In genomic region chr2:128747433-128748028, GRCm38 (mm10) we compare ENCODE assay signal across 11 mouse cellular contexts. TPM values are rescaled to one million over a fixed set of nuclear protein-coding genes. Genes with fewer than 3 reads are reported as not detected.
DNase-seq lines count a peak whose midpoint lies in the region; ATAC-seq and TF ChIP-seq lines count a peak whose summit lies in the region.
"Had no signal": no experiment of that assay in that cellular context is flagged by ENCODE, and none has a peak within 500 bp of the region (broad histone marks: within the 10 kb centered on the region; RNA-seq: fewer than 3 reads in every experiment).

No protein-coding gene starts in this region.

- H3K9me3 ChIP-seq in kidney, embryonic 16.5 days (ENCODE audit: low read length): no peaks in the 10 kb centered on the region
- H3K9me3 ChIP-seq in heart, embryonic 14.5 days (ENCODE audit: control insufficient read depth, low read length): no peaks in the 10 kb centered on the region
- no peaks in the 10 kb centered on the region for H3K9me3 ChIP-seq in lung, embryonic 14.5 days (ENCODE audit: low read depth, low read length)

- H3K27ac ChIP-seq in kidney, embryonic 16.5 days (ENCODE audit: low read length): peak overlapping the region; percentile 61
- peak overlapping the region; percentile 23 to 33; a peak in 2 of 4 replicates for H3K27ac ChIP-seq in heart, embryonic 14.5 days (replicated peaks in 1 of 2; ENCODE audit: control insufficient read depth in 1 of 2, insufficient read depth in 1 of 2, low read depth in 2 of 2, low read length in 2 of 2)
- peak overlapping the region; percentile 40; the same call in 1 of the 2 replicates for H3K27ac ChIP-seq in lung, embryonic 14.5 days (ENCODE audit: low read depth)

- H3K4me3 ChIP-seq in kidney, embryonic 16.5 days (ENCODE audit: low read length): no peak overlapping the region
- H3K4me3 ChIP-seq in heart, embryonic 14.5 days (ENCODE audit: control insufficient read depth in 1 of 2, insufficient read depth in 1 of 2, low read depth in 1 of 2, low read length in 2 of 2): no peak overlapping the region
- H3K4me3 ChIP-seq in lung, embryonic 14.5 days (ENCODE audit: low read depth, low read length): no peak overlapping the region

- no peak for DNase-seq in kidney, postnatal 36 days
- DNase-seq in lung, embryonic 14.5 days: peak; percentile 44
- DNase-seq in ovary, postnatal 10 days (ENCODE audit: low spot score): no peak
- no peak for DNase-seq in frontal cortex, adult 2 months (ENCODE audit: extremely low spot score in 1 of 2, low spot score in 1 of 2)
- DNase-seq in urinary bladder, postnatal 14 days (ENCODE audit: low spot score): no peak
- DNase-seq: embryo, embryonic 11 days; gastrocnemius, postnatal 10 days had no signal

- H3K36me3 ChIP-seq in kidney, embryonic 16.5 days (ENCODE audit: insufficient read depth, low read length): peaks cover 1% of the 10 kb centered on the region; the same call in 1 of the 2 replicates
- no peaks in the 10 kb centered on the region for H3K36me3 ChIP-seq in heart, embryonic 14.5 days (ENCODE audit: control insufficient read depth, insufficient read depth, low read length)
- no peaks in the 10 kb centered on the region for H3K36me3 ChIP-seq in lung, embryonic 14.5 days (ENCODE audit: insufficient read depth)

- H3K9ac ChIP-seq in kidney, embryonic 16.5 days (replicated peaks; ENCODE audit: low read length): no peak overlapping the region
- H3K9ac ChIP-seq in heart, embryonic 14.5 days (ENCODE audit: low read length): no peak overlapping the region
- no peak overlapping the region for H3K9ac ChIP-seq in lung, embryonic 14.5 days

- 72% methylated on average over 8 of the region's 8 CpGs for WGBS in kidney, embryonic 16.5 days
- 65% methylated on average over 8 of the region's 8 CpGs for WGBS in heart, embryonic 14.5 days
- WGBS in lung, embryonic 14.5 days: 51% methylated on average over 8 of the region's 8 CpGs

- no peak for ATAC-seq in kidney, embryonic 16.5 days (ENCODE audit: low FRiP score, low TSS enrichment)
- 0 out of 2 replicates have a peak, but pooled peaks have one; percentile 36 for ATAC-seq in common myeloid progenitor, adult 5-6 weeks (replicated peaks; ENCODE audit: low read depth, poor library complexity, severe bottlenecking)
- no peak for ATAC-seq in heart, embryonic 14.5 days (ENCODE audit: insufficient number of reproducible peaks, insufficient read depth, low FRiP score, low read depth)
- no peak for ATAC-seq in lung, embryonic 14.5 days (ENCODE audit: insufficient read depth)

- TF ChIP-seq CTCF in lung, embryonic 14.5 days (IDR thresholded peaks at IDR 0.05; ENCODE audit: low read depth): no peak

- H3K4me2 ChIP-seq in kidney, embryonic 16.5 days (replicated peaks; ENCODE audit: low read depth, low read length): no peak overlapping the region
- no peak overlapping the region for H3K4me2 ChIP-seq in heart, embryonic 14.5 days (ENCODE audit: low read length)
- no peak overlapping the region for H3K4me2 ChIP-seq in lung, embryonic 14.5 days

- H3K27me3 ChIP-seq in kidney, embryonic 16.5 days (ENCODE audit: insufficient read depth, low read length): no peaks in the 10 kb centered on the region
- no peaks in the 10 kb centered on the region for H3K27me3 ChIP-seq in heart, embryonic 14.5 days (ENCODE audit: control insufficient read depth, insufficient read depth, low read length)
- H3K27me3 ChIP-seq in lung, embryonic 14.5 days (ENCODE audit: insufficient read depth, low read length): no peaks in the 10 kb centered on the region

- peaks cover 16% of the 10 kb centered on the region for H3K4me1 ChIP-seq in kidney, embryonic 16.5 days (ENCODE audit: insufficient read depth, low read length)
- peaks cover 29 to 41% of the 10 kb centered on the region in 2 experiments for H3K4me1 ChIP-seq in heart, embryonic 14.5 days (ENCODE audit: control insufficient read depth in 2 of 2, insufficient read depth in 2 of 2, low read length in 2 of 2)
- H3K4me1 ChIP-seq in lung, embryonic 14.5 days (ENCODE audit: insufficient read depth): 0 out of 2 replicates have a peak, but pooled peaks cover 6% of the 10 kb centered on the region

RNA-seq across cellular contexts. Expression of gene Mertk, which starts 48.8 kb away (rescaled TPM):
- 14.2 and 14.6 TPM in 2 replicates for polyA plus RNA-seq in kidney, embryonic 16.5 days (2015; fragmentation: Nextera tagmentation; extraction: Ambion mirVana)
- 0.41 TPM in 1 of 2 replicates, not detected in the other for total RNA-seq in common myeloid progenitor, adult 5-6 weeks (2017)
- 4.9 and 5.4 TPM in 2 replicates for polyA plus RNA-seq in heart, embryonic 14.5 days (2014; fragmentation: Nextera tagmentation; extraction: Ambion mirVana)
- polyA plus RNA-seq in lung, embryonic 14.5 days (2014; fragmentation: Nextera tagmentation; extraction: Ambion mirVana): 4.5 TPM in 2 replicates
- polyA plus RNA-seq in frontal cortex, adult 2 months (2012; rRNA removed): 16.8 and 18.3 TPM in 2 replicates
- total RNA-seq: megakaryocyte-erythroid progenitor cell, adult 5-6 weeks had no signal
